Mouse (Mus musculus): ENCODE measurements around the gene Clpp. TPM values are rescaled to one million over a fixed set of nuclear protein-coding genes. Genes with fewer than 3 reads are reported as not detected.
A peak's percentile ranks its signal among the peaks of the same experiment; 100 is the strongest.

Clpp gene
- polyA plus RNA-seq, 1 experiment = 31.1 TPM

DNA sequence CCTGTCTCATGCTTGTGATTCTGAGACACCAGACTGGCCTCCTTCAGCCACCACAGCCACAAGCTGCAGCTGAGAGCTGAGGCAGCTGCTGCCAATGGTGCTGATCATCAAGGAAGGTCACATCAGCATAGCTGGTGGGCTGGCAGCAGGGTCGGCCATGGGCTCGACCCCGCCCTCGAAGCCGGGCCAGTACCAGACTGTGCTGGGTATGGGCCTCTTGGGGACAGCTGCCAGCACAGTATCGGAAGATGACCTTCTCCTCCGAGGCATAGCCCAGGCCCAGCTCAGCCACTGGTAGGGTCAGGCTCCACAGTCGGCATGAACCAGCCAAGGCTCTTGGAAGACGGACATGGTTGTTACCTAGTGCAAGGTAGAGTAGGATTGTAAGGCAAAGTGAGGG, 9.3 kb downstream of the Clpp start:
- Histone ChIP-seq H3K36me3 (ENCODE audit: control insufficient read depth, insufficient read depth, low read length) (no peaks in the 10 kb centered on the region), H3K27me3 (ENCODE audit: control insufficient read depth, insufficient read depth, low read length) (no peaks in the 10 kb centered on the region), H3K4me3 (ENCODE audit: control insufficient read depth, low read depth, low read length) (no peak overlapping the region), H3K27ac (ENCODE audit: control insufficient read depth, insufficient read depth, low read depth, low read length) (no peak overlapping the region), H3K4me1 (ENCODE audit: control insufficient read depth, insufficient read depth, low read length) (peaks cover 8% of the 10 kb centered on the region)
- no peak for TF ChIP-seq CTCF (IDR thresholded peaks at IDR 0.05; ENCODE audit: control insufficient read depth, insufficient read depth, insufficient replicate concordance, low read depth, low read length)
- TF ChIP-seq POLR2A (IDR thresholded peaks at IDR 0.05; ENCODE audit: control insufficient read depth, low read depth, low read length) = no peak

GRCm38 (mm10) chr17:56999968-57000609, 10.0 kb downstream of the Clpp start, which contains the start of gene Pspn:
Gene Pspn (minus strand): TSS chr17:57000018.
- Histone ChIP-seq H3K36me3 (ENCODE audit: control insufficient read depth, insufficient read depth, low read length) (no peaks in the 10 kb centered on the region), H3K27ac (ENCODE audit: control insufficient read depth, insufficient read depth, low read depth, low read length) (no peak within 1 kb of the TSS)

DNA sequence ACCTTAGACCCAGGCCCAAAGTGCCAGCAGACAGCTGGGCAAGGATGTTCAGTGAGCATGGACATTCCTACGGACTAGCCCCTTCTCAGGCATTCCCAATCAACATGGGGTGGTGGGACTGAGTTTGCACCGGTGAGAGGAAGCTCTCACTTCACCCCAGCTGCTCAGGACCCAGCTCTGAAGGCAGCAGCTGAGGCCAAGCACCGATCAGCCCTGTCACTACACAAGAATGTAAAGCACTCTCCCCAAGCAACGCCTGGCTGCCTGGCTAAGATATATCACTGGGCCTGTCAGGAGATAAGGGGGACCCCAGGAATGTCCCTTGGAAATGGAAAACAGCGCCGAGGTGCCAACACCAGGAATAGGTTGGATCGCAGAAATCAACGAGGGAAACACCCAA, 11.1 kb downstream of the Clpp start:
- no peak overlapping the region for H3K27ac ChIP-seq (ENCODE audit: control insufficient read depth, insufficient read depth, low read depth, low read length)
- TF ChIP-seq CTCF (IDR thresholded peaks at IDR 0.05; ENCODE audit: control insufficient read depth, insufficient read depth, insufficient replicate concordance, low read depth, low read length) (no peak), POLR2A (IDR thresholded peaks at IDR 0.05; ENCODE audit: control insufficient read depth, low read depth, low read length) (no peak)
- no peaks in the 10 kb centered on the region for H3K27me3 ChIP-seq (ENCODE audit: control insufficient read depth, insufficient read depth, low read length)
- no peak overlapping the region for H3K4me3 ChIP-seq (ENCODE audit: control insufficient read depth, low read depth, low read length)
- peaks cover 8% of the 10 kb centered on the region for H3K4me1 ChIP-seq (ENCODE audit: control insufficient read depth, insufficient read depth, low read length)
- no peaks in the 10 kb centered on the region for H3K36me3 ChIP-seq (ENCODE audit: control insufficient read depth, insufficient read depth, low read length)

More at GRCm38 (mm10) chr17:56999968-57000609, 10.0 kb downstream of the Clpp start, which contains the start of gene Pspn:
- H3K27me3 ChIP-seq (ENCODE audit: control insufficient read depth, insufficient read depth, low read length) = no peaks in the 10 kb centered on the region
- TF ChIP-seq POLR2A (IDR thresholded peaks at IDR 0.05; ENCODE audit: control insufficient read depth, low read depth, low read length) (no peak), CTCF (IDR thresholded peaks at IDR 0.05; ENCODE audit: control insufficient read depth, insufficient read depth, insufficient replicate concordance, low read depth, low read length) (no peak)
- H3K4me3 ChIP-seq (ENCODE audit: control insufficient read depth, low read depth, low read length) = no peak within 1 kb of the TSS
- H3K4me1 ChIP-seq (ENCODE audit: control insufficient read depth, insufficient read depth, low read length) = peaks cover 8% of the 10 kb centered on the region

- no peak overlapping the region for H3K27ac ChIP-seq (ENCODE audit: control insufficient read depth, insufficient read depth, low read depth, low read length)
- no peaks in the 10 kb centered on the region for H3K27me3 ChIP-seq (ENCODE audit: control insufficient read depth, insufficient read depth, low read length)
- H3K36me3 ChIP-seq (ENCODE audit: control insufficient read depth, insufficient read depth, low read length) = no peaks in the 10 kb centered on the region
- no peaks in the 10 kb centered on the region for H3K4me1 ChIP-seq (ENCODE audit: control insufficient read depth, insufficient read depth, low read length)
- H3K4me3 ChIP-seq (ENCODE audit: control insufficient read depth, low read depth, low read length) = no peak overlapping the region
- TF ChIP-seq CTCF (IDR thresholded peaks at IDR 0.05; ENCODE audit: control insufficient read depth, insufficient read depth, insufficient replicate concordance, low read depth, low read length) = no peak
- TF ChIP-seq POLR2A (IDR thresholded peaks at IDR 0.05; ENCODE audit: control insufficient read depth, low read depth, low read length) = no peak
Measured at GRCm38 (mm10) chr17:57003994-57004393, 13.9 kb downstream of the Clpp start.

- H3K36me3 ChIP-seq (ENCODE audit: control insufficient read depth, insufficient read depth, low read length) = no peaks in the 10 kb centered on the region; the same call in 1 of the 2 replicates
- no peak overlapping the region for H3K27ac ChIP-seq (ENCODE audit: control insufficient read depth, insufficient read depth, low read depth, low read length)
- TF ChIP-seq POLR2A (IDR thresholded peaks at IDR 0.05; ENCODE audit: control insufficient read depth, low read depth, low read length) = no peak
- peak; percentile 30; the same call in 1 of the 2 replicates for TF ChIP-seq CTCF (IDR thresholded peaks at IDR 0.05; ENCODE audit: control insufficient read depth, insufficient read depth, insufficient replicate concordance, low read depth, low read length)
- H3K27me3 ChIP-seq (ENCODE audit: control insufficient read depth, insufficient read depth, low read length) = no peaks in the 10 kb centered on the region
- peaks cover 5% of the 10 kb centered on the region for H3K4me1 ChIP-seq (ENCODE audit: control insufficient read depth, insufficient read depth, low read length)
- H3K4me3 ChIP-seq (ENCODE audit: control insufficient read depth, low read depth, low read length) = no peak overlapping the region
Measured at GRCm38 (mm10) chr17:57007137-57007905, 17.2 kb downstream of the Clpp start.

GRCm38 (mm10) chr17:57010911-57011235, 20.8 kb downstream of the Clpp start:
- peak overlapping the region; percentile 97 for H3K4me3 ChIP-seq (ENCODE audit: control insufficient read depth, low read depth, low read length)
- TF ChIP-seq CTCF (IDR thresholded peaks at IDR 0.05; ENCODE audit: control insufficient read depth, insufficient read depth, insufficient replicate concordance, low read depth, low read length) = no peak
- TF ChIP-seq POLR2A (IDR thresholded peaks at IDR 0.05; ENCODE audit: control insufficient read depth, low read depth, low read length) = no peak
- no peaks in the 10 kb centered on the region for H3K27me3 ChIP-seq (ENCODE audit: control insufficient read depth, insufficient read depth, low read length)
- peaks cover 5% of the 10 kb centered on the region for H3K4me1 ChIP-seq (ENCODE audit: control insufficient read depth, insufficient read depth, low read length)
- peak overlapping the region; percentile 97 for H3K27ac ChIP-seq (ENCODE audit: control insufficient read depth, insufficient read depth, low read depth, low read length)
- H3K36me3 ChIP-seq (ENCODE audit: control insufficient read depth, insufficient read depth, low read length) = no peaks in the 10 kb centered on the region; the same call in 1 of the 2 replicates

Data from testis, adult 2 months (tissue).